Mouse (Mus musculus) cerebellum, adult 8-10 months (tissue): ENCODE results near the gene Kdm8.

Experiments
- DNase-seq: peaks from one replicate; pipeline ENCODE4 v3.0.0; 2022

Gene Kdm8

GRCm38 (mm10) chr7:125504618-125505017, 60.1 kb downstream of the Kdm8 start:
- no peak for DNase-seq

- DNase-seq, result no peak
These were observed 61.1 kb downstream of the Kdm8 start for GRCm38 (mm10) chr7:125505568-125505967.

- DNase-seq, result no peak
These were observed 62.8 kb downstream of the Kdm8 start for GRCm38 (mm10) chr7:125507279-125507678.

- DNase-seq, result no peak
These were observed 67.0 kb downstream of the Kdm8 start for GRCm38 (mm10) chr7:125511432-125511831.

GRCm38 (mm10) chr7:125511852-125512251, 67.4 kb downstream of the Kdm8 start:
- DNase-seq, result no peak
